Mouse (Mus musculus): ENCODE data around the gene Vmn1r32. TPM values are rescaled to one million over a fixed set of nuclear protein-coding genes. Genes with fewer than 3 reads are reported as not detected.
A peak's percentile ranks its signal among the peaks of the same experiment; 100 is the strongest.

Gene Vmn1r32
- not detected in 2 replicates for polyA plus RNA-seq (2015; fragmentation: Nextera tagmentation; extraction: Ambion mirVana)

GRCm38 (mm10) chr6:66559996-66560395 lies at the start of gene Vmn1r32:
Gene Vmn1r32, minus strand, starts transcription at chr6:66560096.
- H3K27me3 ChIP-seq (ENCODE audit: control insufficient read depth, insufficient read depth, low read length): no peaks in the 10 kb centered on the region
- ATAC-seq (replicated peaks; ENCODE audit: extremely low read depth, insufficient read depth, low FRiP score): no peak
- H3K9ac ChIP-seq (ENCODE audit: low read length): no peak within 1 kb of the TSS
- H3K4me2 ChIP-seq (ENCODE audit: low read depth, low read length): no peak within 1 kb of the TSS
- no peaks in the 10 kb centered on the region for H3K4me1 ChIP-seq (ENCODE audit: control insufficient read depth, insufficient read depth, low read length)
- no peaks in the 10 kb centered on the region for H3K9me3 ChIP-seq (replicated peaks; ENCODE audit: control insufficient read depth, low read length)
- H3K36me3 ChIP-seq (ENCODE audit: control insufficient read depth, insufficient read depth): no peaks in the 10 kb centered on the region
- no peak within 1 kb of the TSS for H3K4me3 ChIP-seq (ENCODE audit: low read length)
- WGBS: 45% methylated on average over 1 of the region's 1 CpGs
- H3K27ac ChIP-seq (ENCODE audit: low read length): no peak within 1 kb of the TSS

- Histone ChIP-seq H3K4me2 (ENCODE audit: low read depth, low read length) (no peak overlapping the region), H3K9me3 (replicated peaks; ENCODE audit: control insufficient read depth, low read length) (no peaks in the 10 kb centered on the region), H3K36me3 (ENCODE audit: control insufficient read depth, insufficient read depth) (no peaks in the 10 kb centered on the region), H3K9ac (ENCODE audit: low read length) (no peak overlapping the region), H3K4me3 (ENCODE audit: low read length) (no peak overlapping the region), H3K27me3 (ENCODE audit: control insufficient read depth, insufficient read depth, low read length) (no peaks in the 10 kb centered on the region), H3K27ac (ENCODE audit: low read length) (no peak overlapping the region), H3K4me1 (ENCODE audit: control insufficient read depth, insufficient read depth, low read length) (no peaks in the 10 kb centered on the region)
- no peak for ATAC-seq (replicated peaks; ENCODE audit: extremely low read depth, insufficient read depth, low FRiP score)
These were observed 35.9 kb upstream of the Vmn1r32 start for GRCm38 (mm10) chr6:66595804-66596203.

GRCm38 (mm10) chr6:66535966-66536365 lies 23.9 kb downstream of the Vmn1r32 start:
- Histone ChIP-seq H3K9ac (ENCODE audit: low read length) (peak overlapping the region; percentile 87), H3K9me3 (replicated peaks; ENCODE audit: control insufficient read depth, low read length) (no peaks in the 10 kb centered on the region), H3K4me2 (ENCODE audit: low read depth, low read length) (peak overlapping the region; percentile 84), H3K4me1 (ENCODE audit: control insufficient read depth, insufficient read depth, low read length) (peaks cover 15% of the 10 kb centered on the region), H3K36me3 (ENCODE audit: control insufficient read depth, insufficient read depth) (peaks cover 17% of the 10 kb centered on the region), H3K27ac (ENCODE audit: low read length) (peak overlapping the region; percentile 93), H3K27me3 (ENCODE audit: control insufficient read depth, insufficient read depth, low read length) (no peaks in the 10 kb centered on the region), H3K4me3 (ENCODE audit: low read length) (peak overlapping the region; percentile 93)
- no peak for ATAC-seq (replicated peaks; ENCODE audit: extremely low read depth, insufficient read depth, low FRiP score)
- WGBS: 13% methylated on average over 7 of the region's 7 CpGs

GRCm38 (mm10) chr6:66535028-66535862 lies 24.7 kb downstream of the Vmn1r32 start, which contains the start of gene Mad2l1:
Gene Mad2l1, plus strand, starts transcription at chr6:66535390.
- H3K36me3 ChIP-seq (ENCODE audit: control insufficient read depth, insufficient read depth): peaks cover 16% of the 10 kb centered on the region
- WGBS: under 1% methylated on average over 57 of the region's 57 CpGs
- peak within 1 kb of the TSS; percentile 87 for H3K9ac ChIP-seq (ENCODE audit: low read length)
- peaks cover 15% of the 10 kb centered on the region for H3K4me1 ChIP-seq (ENCODE audit: control insufficient read depth, insufficient read depth, low read length)
- peak within 1 kb of the TSS; percentile 93 for H3K27ac ChIP-seq (ENCODE audit: low read length)
- H3K9me3 ChIP-seq (replicated peaks; ENCODE audit: control insufficient read depth, low read length): no peaks in the 10 kb centered on the region
- no peaks in the 10 kb centered on the region for H3K27me3 ChIP-seq (ENCODE audit: control insufficient read depth, insufficient read depth, low read length)
- peak; percentile 99 for ATAC-seq (replicated peaks; ENCODE audit: extremely low read depth, insufficient read depth, low FRiP score)
- peak within 1 kb of the TSS; percentile 84 for H3K4me2 ChIP-seq (ENCODE audit: low read depth, low read length)
- H3K4me3 ChIP-seq (ENCODE audit: low read length): peak within 1 kb of the TSS; percentile 93

- no peak for ATAC-seq (replicated peaks; ENCODE audit: extremely low read depth, insufficient read depth, low FRiP score)
- peak overlapping the region; percentile 93 for H3K27ac ChIP-seq (ENCODE audit: low read length)
- 69% methylated on average over 5 of the region's 5 CpGs for WGBS
These were observed 25.4 kb downstream of the Vmn1r32 start for GRCm38 (mm10) chr6:66534366-66534941.

GRCm38 (mm10) chr6:66533241-66533640 lies 26.7 kb downstream of the Vmn1r32 start:
- Histone ChIP-seq H3K27me3 (ENCODE audit: control insufficient read depth, insufficient read depth, low read length) (no peaks in the 10 kb centered on the region), H3K9me3 (replicated peaks; ENCODE audit: control insufficient read depth, low read length) (no peaks in the 10 kb centered on the region), H3K9ac (ENCODE audit: low read length) (no peak overlapping the region), H3K27ac (ENCODE audit: low read length) (no peak overlapping the region), H3K4me2 (ENCODE audit: low read depth, low read length) (no peak overlapping the region), H3K4me3 (ENCODE audit: low read length) (no peak overlapping the region), H3K4me1 (ENCODE audit: control insufficient read depth, insufficient read depth, low read length) (peaks cover 15% of the 10 kb centered on the region), H3K36me3 (ENCODE audit: control insufficient read depth, insufficient read depth) (peaks cover 3% of the 10 kb centered on the region; the same call in 1 of the 2 replicates)
- WGBS: 37% methylated on average over 3 of the region's 3 CpGs
- ATAC-seq (replicated peaks; ENCODE audit: extremely low read depth, insufficient read depth, low FRiP score): no peak

More at GRCm38 (mm10) chr6:66534366-66534941, 25.4 kb downstream of the Vmn1r32 start:
- Histone ChIP-seq H3K9me3 (replicated peaks; ENCODE audit: control insufficient read depth, low read length) (no peaks in the 10 kb centered on the region), H3K4me2 (ENCODE audit: low read depth, low read length) (peak overlapping the region; percentile 84), H3K27me3 (ENCODE audit: control insufficient read depth, insufficient read depth, low read length) (no peaks in the 10 kb centered on the region), H3K4me1 (ENCODE audit: control insufficient read depth, insufficient read depth, low read length) (peaks cover 15% of the 10 kb centered on the region), H3K36me3 (ENCODE audit: control insufficient read depth, insufficient read depth) (peaks cover 9% of the 10 kb centered on the region; the same call in 1 of the 2 replicates), H3K9ac (ENCODE audit: low read length) (peak overlapping the region; percentile 76), H3K4me3 (ENCODE audit: low read length) (peak overlapping the region; percentile 93)

GRCm38 (mm10) chr6:66528386-66528785 lies 31.5 kb downstream of the Vmn1r32 start:
- Histone ChIP-seq H3K9ac (ENCODE audit: low read length) (no peak overlapping the region), H3K36me3 (ENCODE audit: control insufficient read depth, insufficient read depth) (no peaks in the 10 kb centered on the region), H3K4me3 (ENCODE audit: low read length) (no peak overlapping the region), H3K4me1 (ENCODE audit: control insufficient read depth, insufficient read depth, low read length) (no peaks in the 10 kb centered on the region), H3K9me3 (replicated peaks; ENCODE audit: control insufficient read depth, low read length) (no peaks in the 10 kb centered on the region), H3K27ac (ENCODE audit: low read length) (no peak overlapping the region), H3K4me2 (ENCODE audit: low read depth, low read length) (no peak overlapping the region), H3K27me3 (ENCODE audit: control insufficient read depth, insufficient read depth, low read length) (no peaks in the 10 kb centered on the region)
- ATAC-seq (replicated peaks; ENCODE audit: extremely low read depth, insufficient read depth, low FRiP score): no peak
- WGBS: 81% methylated on average over 10 of the region's 10 CpGs

GRCm38 (mm10) chr6:66516368-66516767 lies 43.5 kb downstream of the Vmn1r32 start:
- 81% methylated on average over 5 of the region's 5 CpGs for WGBS
- Histone ChIP-seq H3K4me1 (ENCODE audit: control insufficient read depth, insufficient read depth, low read length) (no peaks in the 10 kb centered on the region), H3K27ac (ENCODE audit: low read length) (no peak overlapping the region), H3K4me2 (ENCODE audit: low read depth, low read length) (no peak overlapping the region), H3K9me3 (replicated peaks; ENCODE audit: control insufficient read depth, low read length) (no peaks in the 10 kb centered on the region), H3K27me3 (ENCODE audit: control insufficient read depth, insufficient read depth, low read length) (no peaks in the 10 kb centered on the region), H3K4me3 (ENCODE audit: low read length) (no peak overlapping the region), H3K9ac (ENCODE audit: low read length) (no peak overlapping the region), H3K36me3 (ENCODE audit: control insufficient read depth, insufficient read depth) (no peaks in the 10 kb centered on the region)
- no peak for ATAC-seq (replicated peaks; ENCODE audit: extremely low read depth, insufficient read depth, low FRiP score)

Data from heart, embryonic 16.5 days (tissue).